Mouse (Mus musculus) stomach, embryonic 16.5 days (tissue): ENCODE results near the gene Gsap. TPM values are rescaled to one million over a fixed set of nuclear protein-coding genes. Genes with fewer than 3 reads are reported as not detected.

Experiments
- ATAC-seq: fragments of 200-750 bp; cut with Nextera tagmentation; 2 replicates; pipeline ENCODE4 v1.8.0; 2017; ENCODE audit warnings: moderate number of reproducible peaks, moderate TSS enrichment; ENCODE audit not compliant: insufficient read depth, low FRiP score
- H3K27ac ChIP-seq: fragments of 300-500 bp; sonication (generic); 2 replicates; pipeline ENCODE4 v1.5.1; 2014; ENCODE audit warnings: low read length
- H3K27me3 ChIP-seq: fragments of 300-500 bp; sonication (generic); 2 replicates; pipeline ENCODE4 v1.6.1; 2014; ENCODE audit warnings: low read length, control low read depth, mixed read lengths; ENCODE audit not compliant: control insufficient read depth, insufficient read depth
- H3K36me3 ChIP-seq: fragments of 300-500 bp; sonication (generic); 2 replicates; pipeline ENCODE4 v1.6.1; 2014; ENCODE audit warnings: low read length; ENCODE audit not compliant: control insufficient read depth, insufficient read depth
- H3K4me1 ChIP-seq: fragments of 300-500 bp; sonication (generic); 2 replicates; pipeline ENCODE4 v1.6.1; 2014; ENCODE audit warnings: low read length, control low read depth, mixed read lengths; ENCODE audit not compliant: control insufficient read depth, insufficient read depth
- H3K4me2 ChIP-seq: fragments of 300-500 bp; sonication (generic); 2 replicates; pipeline ENCODE4 v1.6.1; 2014; ENCODE audit warnings: low read depth, low read length, mixed read lengths
- H3K4me3 ChIP-seq: fragments of 300-500 bp; sonication (generic); replicated peaks from 2 replicates; pipeline ENCODE4 v1.5.1; 2014; ENCODE audit warnings: mild to moderate bottlenecking, low read length
- H3K9ac ChIP-seq: fragments of 300-500 bp; sonication (generic); 2 replicates; pipeline ENCODE4 v1.6.1; 2014; ENCODE audit warnings: low read length
- H3K9me3 ChIP-seq: fragments of 300-500 bp; sonication (generic); replicated peaks from 2 replicates; pipeline ENCODE4 v1.6.1; 2016; ENCODE audit warnings: low read length, control low read depth; ENCODE audit not compliant: control insufficient read depth
- WGBS: fragments of 180-500 bp; shearing (Covaris S2); extraction: QIAGEN DNeasy Blood & Tissue Kit; methylation state at CpG from one replicate; pipeline ENCODE4 v1.1.7; 2014; 5-methylcytosine and 5-hydroxymethylcytosine counted together
- polyA plus RNA-seq: library from polyadenylated mRNA; unstranded; fragments of >200 nt; fragmentation: Nextera tagmentation; extraction: Ambion mirVana; gene quantifications from 2 replicates; pipeline ENCODE4 v1.2.1, GENCODE M21; 2015

Gene Gsap
- polyA plus RNA-seq, 1 experiment from 2014 or later, result 2.6 TPM

DNA sequence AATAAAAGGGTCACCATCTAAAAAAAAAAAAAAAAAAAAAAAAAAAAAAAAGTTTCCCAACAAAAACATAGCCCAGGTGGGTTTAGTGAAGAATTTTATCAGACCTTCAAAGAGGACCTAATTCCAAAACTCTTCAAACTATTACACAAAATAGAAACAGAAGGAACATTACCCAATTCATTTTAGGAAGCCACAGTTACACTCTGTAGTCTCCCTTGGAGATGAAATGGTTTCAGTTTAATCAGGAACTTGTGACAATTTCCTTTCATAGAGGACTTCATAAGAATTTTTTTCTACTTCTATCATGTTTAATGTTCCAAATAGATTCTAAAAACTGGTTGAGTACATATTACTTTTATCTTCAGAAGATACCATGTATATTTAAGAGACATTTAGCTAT lies 165.6 kb downstream of the Gsap start:
- H3K9me3 ChIP-seq, result no peaks in the 10 kb centered on the region
- no peaks in the 10 kb centered on the region for H3K36me3 ChIP-seq
- no peak for ATAC-seq
- H3K27me3 ChIP-seq, result no peaks in the 10 kb centered on the region
- no peak overlapping the region for H3K27ac ChIP-seq
- H3K4me3 ChIP-seq, result no peak overlapping the region
- 0 out of 2 replicates have a peak, but pooled peaks cover 4% of the 10 kb centered on the region for H3K4me1 ChIP-seq
- no peak overlapping the region for H3K4me2 ChIP-seq
- no peak overlapping the region for H3K9ac ChIP-seq

DNA sequence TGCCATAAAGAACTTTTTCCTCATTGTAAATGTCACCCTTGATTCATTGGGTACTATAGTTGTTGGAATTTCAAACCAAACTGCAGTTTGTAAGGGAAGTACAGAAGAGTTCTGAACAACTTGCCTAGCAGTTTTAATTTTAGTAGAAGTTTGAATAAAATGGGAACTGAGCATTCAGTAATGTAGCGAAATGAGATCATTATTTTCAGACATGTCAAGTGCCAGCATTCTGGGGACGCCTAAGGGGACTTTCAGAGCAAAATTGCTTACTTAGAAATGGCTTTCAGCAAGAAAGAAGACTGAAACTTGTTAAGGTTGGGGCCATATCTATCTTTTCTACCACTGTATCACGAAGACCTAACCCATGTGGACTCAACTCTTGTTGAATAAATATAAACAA lies 172.6 kb downstream of the Gsap start:
- H3K4me1 ChIP-seq, result 0 out of 2 replicates have a peak, but pooled peaks cover under 1% of the 10 kb centered on the region
- no peaks in the 10 kb centered on the region for H3K27me3 ChIP-seq
- H3K9me3 ChIP-seq, result no peaks in the 10 kb centered on the region
- H3K9ac ChIP-seq, result no peak overlapping the region
- no peak overlapping the region for H3K27ac ChIP-seq
- H3K4me3 ChIP-seq, result no peak overlapping the region
- 68% methylated on average over 3 of the region's 3 CpGs for WGBS
- no peaks in the 10 kb centered on the region for H3K36me3 ChIP-seq
- ATAC-seq, result no peak
- H3K4me2 ChIP-seq, result no peak overlapping the region

DNA sequence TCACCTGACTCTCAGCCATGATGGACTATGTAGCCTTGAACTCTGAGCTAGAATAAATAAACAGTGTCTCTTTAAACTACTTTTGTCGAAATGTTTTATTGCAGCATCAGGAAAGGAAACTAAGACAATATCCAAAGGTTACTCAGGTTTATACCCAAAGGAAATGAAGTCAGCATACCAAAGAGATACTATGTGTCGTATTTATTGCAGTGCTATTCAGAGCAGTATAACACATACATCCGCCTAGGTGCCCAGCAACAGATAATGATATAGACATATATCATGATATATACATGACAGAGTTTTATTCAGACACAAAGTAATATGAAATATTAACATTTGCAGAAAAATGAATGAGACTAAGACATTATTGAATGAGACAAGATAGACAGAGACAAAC lies 177.3 kb downstream of the Gsap start:
- H3K4me3 ChIP-seq, result no peak overlapping the region
- H3K36me3 ChIP-seq, result no peaks in the 10 kb centered on the region
- H3K4me1 ChIP-seq, result no peaks in the 10 kb centered on the region
- no peak overlapping the region for H3K9ac ChIP-seq
- H3K9me3 ChIP-seq, result no peaks in the 10 kb centered on the region
- no peaks in the 10 kb centered on the region for H3K27me3 ChIP-seq
- ATAC-seq, result no peak
- 68% methylated on average over 3 of the region's 3 CpGs for WGBS
- no peak overlapping the region for H3K27ac ChIP-seq
- no peak overlapping the region for H3K4me2 ChIP-seq

Other genes with a start within 250 kb of the Gsap start
- gene Rsbn1l, start 229.9 kb upstream of the Gsap start, polyA plus RNA-seq, result 4.2 and 4.6 TPM in 2 replicates
- 11.6 and 15.0 TPM in 2 replicates for gene Ptpn12, start 130.3 kb upstream of the Gsap start, polyA plus RNA-seq
- gene Fgl2, start 186.4 kb downstream of the Gsap start, polyA plus RNA-seq, result 15.9 and 17.2 TPM in 2 replicates
- 0.62 and 0.72 TPM in 2 replicates for gene Ccdc146, start 238.4 kb downstream of the Gsap start, polyA plus RNA-seq
- 6.5 and 6.8 TPM in 2 replicates for gene Fam185a, start 238.7 kb downstream of the Gsap start, polyA plus RNA-seq